Mouse (Mus musculus): ENCODE results near the gene Olfr872. TPM values are rescaled to one million over a fixed set of nuclear protein-coding genes. Genes with fewer than 3 reads are reported as not detected.
"Not testable (repeated sequence)": the region's sequence is repeated elsewhere in the genome, so short reads cannot be mapped to it uniquely, and the experiment has no call there.

The Olfr872 gene
- not detected for total RNA-seq (2021)
- long read RNA-seq, experiment 1, result 0 reads
- long read RNA-seq, experiment 2, result 0 reads

DNA sequence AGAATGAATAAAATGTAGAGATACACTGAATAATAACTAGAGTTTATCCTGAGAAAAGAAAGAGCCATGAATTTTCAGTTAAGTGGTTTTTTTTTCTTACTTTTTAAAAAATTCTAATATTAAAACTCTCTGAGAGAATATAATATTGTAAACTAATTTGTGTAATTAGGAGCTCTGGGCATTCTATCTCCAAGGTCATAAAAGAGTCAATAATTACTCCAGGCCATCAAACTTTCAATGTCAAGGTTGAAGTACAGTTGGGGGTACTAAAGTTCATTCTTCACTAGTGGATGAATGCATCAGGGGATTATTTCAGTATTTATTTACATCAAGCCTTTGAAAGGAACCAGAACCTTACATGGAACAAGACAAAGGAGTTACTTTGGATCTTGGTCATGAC lies at the start of gene Olfr872:
TSS of gene Olfr872 (plus strand) at position 301 of the 400 bp plus-strand sequence.
- DNase-seq, result no peak

DNA sequence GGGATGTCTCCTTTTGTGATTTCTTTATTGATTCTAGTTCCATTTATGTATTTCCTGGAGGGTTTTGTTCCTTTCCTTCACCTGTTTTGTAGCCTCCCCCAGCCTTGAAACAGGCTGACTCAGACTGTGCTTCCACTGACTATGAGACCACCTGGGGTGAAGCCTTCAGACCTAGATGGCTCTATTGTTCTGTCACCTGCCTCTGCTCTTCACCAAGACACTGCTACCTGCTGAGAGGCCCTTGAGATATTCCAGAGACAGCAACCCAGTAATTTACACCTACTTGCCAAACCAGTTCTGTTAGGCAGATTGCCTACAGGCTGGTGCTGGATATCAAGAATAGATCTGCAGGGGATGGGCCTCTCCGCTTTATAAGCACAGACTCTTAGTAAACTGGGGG lies 34.8 kb upstream of the Olfr872 start:
- DNase-seq, result no peak

DNA sequence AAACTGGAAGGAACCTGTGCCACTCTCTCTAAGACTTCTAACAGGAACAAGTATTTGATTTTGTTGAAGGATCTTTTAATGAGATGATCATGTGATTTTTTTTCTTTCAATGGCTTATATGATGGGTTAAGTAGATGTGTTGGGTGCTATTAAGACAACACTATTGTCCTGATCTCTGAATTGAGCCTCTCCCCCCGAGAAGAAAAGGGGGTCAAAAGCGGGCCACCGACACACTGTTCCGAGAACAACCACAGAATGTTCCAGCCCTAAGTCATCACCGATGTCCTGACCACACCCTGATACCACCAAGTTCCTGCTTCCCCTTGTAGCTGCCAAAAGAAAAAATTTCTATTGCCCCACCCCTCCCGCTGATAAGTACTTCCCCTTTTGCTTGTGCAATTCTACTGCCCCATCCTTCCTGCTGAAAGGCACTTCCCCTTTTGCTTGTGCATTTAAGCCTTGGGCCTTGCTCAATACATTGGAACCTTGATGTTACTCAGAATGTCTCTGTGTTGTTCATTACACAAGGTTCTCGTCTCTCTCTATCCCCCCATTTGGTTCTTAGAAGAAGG lies 33.4 kb upstream of the Olfr872 start:
- DNase-seq, result not testable (repeated sequence)

DNA sequence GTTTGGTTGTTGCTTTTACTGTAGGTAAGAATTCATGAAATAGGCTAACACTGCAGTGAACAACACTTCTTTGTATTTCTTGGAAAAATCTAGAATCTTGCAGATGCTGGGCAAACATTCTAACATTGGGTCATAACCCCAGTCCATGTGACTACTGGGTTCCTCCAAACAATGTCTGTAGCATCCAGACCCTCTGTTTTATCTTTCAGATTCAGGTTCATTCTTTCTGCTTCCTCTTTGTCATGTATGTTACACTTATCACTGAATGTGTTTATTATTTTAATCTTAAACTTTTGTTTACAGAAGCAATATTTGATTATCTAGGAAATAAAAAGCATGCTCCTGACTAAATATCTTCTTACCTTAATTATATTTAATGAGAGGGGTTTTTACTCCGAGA lies 26.1 kb upstream of the Olfr872 start:
- DNase-seq, result no peak

DNA sequence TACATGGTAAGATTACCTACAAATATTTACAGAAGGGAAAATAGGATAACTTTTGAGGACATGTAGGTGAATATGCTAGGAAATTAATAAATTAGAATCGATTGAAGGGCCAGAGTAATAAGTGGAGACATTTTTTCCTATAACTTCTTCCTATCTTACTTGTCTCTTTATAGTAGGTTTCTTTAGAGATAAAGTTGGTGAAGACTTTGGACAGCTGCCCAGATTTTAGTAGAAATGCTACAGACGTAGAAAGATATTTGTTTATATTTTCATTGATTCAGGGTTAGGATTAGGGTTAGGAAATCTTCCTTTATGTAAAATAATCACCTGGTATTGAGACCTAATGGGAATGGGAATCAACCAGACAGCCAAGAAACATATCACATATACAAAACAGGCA lies 25.4 kb upstream of the Olfr872 start:
- no peak for DNase-seq

DNA sequence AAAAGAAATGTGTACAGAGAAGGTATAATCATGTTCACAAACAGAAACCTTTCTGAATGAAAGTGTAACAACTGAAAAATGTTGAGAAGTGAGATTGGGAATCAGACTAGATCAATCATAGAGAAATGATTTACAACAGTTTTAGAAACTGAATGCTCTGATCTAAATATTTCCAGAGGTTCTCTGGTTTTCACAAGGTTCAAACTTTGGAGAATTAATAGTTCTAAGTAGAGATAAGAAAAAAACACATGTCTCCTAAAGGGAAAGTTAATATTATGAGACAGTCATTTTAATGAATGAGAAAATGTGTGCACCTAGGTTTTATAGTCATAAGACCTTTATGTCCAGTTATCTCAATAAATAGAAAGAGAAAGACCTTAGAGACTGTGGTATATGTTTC lies 25.0 kb upstream of the Olfr872 start, which contains the start of gene Olfr871:
TSS of gene Olfr871 (plus strand) at position 301 of the 400 bp plus-strand sequence.
- DNase-seq, result no peak

DNA sequence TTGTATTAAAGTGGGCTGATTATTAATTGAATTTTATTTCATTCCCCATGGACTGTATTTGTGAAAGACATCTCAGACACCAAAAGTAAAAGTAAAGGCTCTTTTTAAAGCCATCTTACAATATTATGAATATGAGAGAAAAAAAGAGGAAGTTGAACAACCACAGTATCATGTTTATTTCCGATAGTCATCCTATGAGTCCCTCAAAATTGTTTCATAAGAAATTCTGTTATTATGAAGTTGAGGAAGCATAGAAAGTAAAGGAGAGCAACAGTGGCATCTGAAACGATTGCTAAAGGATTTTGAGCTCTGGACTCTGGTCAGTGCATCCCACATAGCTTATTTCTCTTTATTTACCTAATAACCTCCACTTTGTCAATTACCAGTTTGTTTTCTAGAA lies 459 bp downstream of the Olfr872 start:
- no peak for DNase-seq

DNA sequence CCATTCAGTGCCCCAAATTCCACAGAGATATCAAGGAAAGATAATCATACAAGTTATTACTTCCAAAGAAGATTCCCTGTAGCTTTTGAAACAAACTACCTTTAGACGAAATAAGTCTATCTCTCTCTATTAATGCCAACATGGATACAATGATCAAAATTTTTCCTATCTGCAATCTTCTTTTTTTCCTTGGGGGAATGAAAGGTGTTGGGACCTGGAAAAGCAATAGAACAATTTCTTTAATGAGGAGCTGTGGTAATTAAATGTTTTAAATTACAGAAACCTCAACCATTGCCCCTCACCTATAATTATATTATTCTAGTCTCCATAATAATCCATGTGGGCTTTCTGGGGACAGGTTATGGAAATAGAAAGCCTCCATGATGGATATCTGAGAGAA lies 45.1 kb downstream of the Olfr872 start, which contains the start of gene Olfr39:
TSS of gene Olfr39 (plus strand) at position 301 of the 400 bp plus-strand sequence.
- DNase-seq, result no peak

DNA sequence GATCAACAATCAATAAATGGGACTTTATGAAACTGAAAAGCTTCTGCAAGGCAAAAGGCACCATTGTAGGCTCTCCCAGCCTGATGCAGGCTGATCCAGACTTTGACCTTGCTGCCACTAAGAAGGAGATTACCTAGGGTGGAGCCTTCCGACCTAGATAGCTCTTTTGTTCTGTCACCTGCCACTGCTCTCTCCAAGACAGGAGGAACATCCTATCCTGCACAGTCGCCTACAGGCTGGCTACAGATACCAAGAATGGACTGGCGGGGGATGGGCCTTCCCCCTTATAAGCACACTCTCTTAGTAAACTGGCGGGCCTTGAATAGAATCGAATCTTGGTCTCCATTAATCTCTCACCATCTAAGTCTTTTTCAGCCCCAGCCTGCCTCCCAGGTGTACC lies 58.6 kb downstream of the Olfr872 start:
- not testable (repeated sequence) for DNase-seq

DNA sequence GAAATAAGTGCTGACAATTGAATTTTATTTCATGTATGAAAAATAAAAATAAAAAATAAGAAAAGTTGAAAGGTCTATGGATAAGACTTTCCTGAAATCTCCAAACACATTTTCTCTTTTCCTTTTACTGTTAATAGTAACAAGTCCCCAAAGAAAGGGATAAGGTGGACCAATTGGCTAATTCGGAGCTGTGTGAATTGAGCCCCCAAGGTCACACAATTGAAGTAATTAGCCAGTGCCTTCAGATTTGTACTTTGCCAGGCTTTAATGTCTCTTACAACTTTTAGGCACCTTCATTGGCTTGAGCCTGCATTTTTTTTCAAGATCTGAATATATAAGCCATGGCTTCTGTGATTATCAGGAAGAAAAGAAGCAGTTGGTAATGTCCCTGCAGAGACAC lies 61.3 kb downstream of the Olfr872 start, which contains the start of gene Olfr873:
TSS of gene Olfr873 (plus strand) at position 301 of the 400 bp plus-strand sequence.
- DNase-seq, result no peak

Other genes starting within 250 kb of the Olfr872 start
- not detected for gene Olfr866, start 209.1 kb upstream of the Olfr872 start, total RNA-seq (2021)
- gene Olfr867, start 179.6 kb upstream of the Olfr872 start, total RNA-seq (2021), result not detected
- not detected for gene Olfr868, start 138.5 kb upstream of the Olfr872 start, total RNA-seq (2021)
- not detected for gene Olfr869, start 108.1 kb upstream of the Olfr872 start, total RNA-seq (2021)
- not detected for gene Olfr870, start 63.1 kb upstream of the Olfr872 start, total RNA-seq (2021)
- gene Olfr871, start 24.9 kb upstream of the Olfr872 start, total RNA-seq (2021), result not detected
- gene Olfr39, start 45.2 kb downstream of the Olfr872 start, total RNA-seq (2021), result not detected
- not detected for gene Olfr873, start 61.4 kb downstream of the Olfr872 start, total RNA-seq (2021)
- gene Olfr18, start 99.0 kb downstream of the Olfr872 start, total RNA-seq (2021), result not detected
- gene Zfp560, start 148.1 kb downstream of the Olfr872 start, total RNA-seq (2021), result 1 to 10 TPM; 5.9 to 8.6 TPM
- gene Zfp26, start 223.0 kb downstream of the Olfr872 start, total RNA-seq (2021), result 10 to 100 TPM; 19.4 to 20.6 TPM

Data from adrenal gland, postnatal 36 days (tissue).